Mouse (Mus musculus) right cerebral cortex, adult 18-20 months (tissue): Measurements from ENCODE around the gene Slc24a5.
"Not testable (repeated sequence)": the region's sequence is repeated elsewhere in the genome, so short reads cannot be mapped to it uniquely, and the experiment has no call there.

ENCODE experiments used
- DNase-seq: peaks from one replicate; pipeline ENCODE4 v3.0.0; 2022; ENCODE audit warnings: mixed read lengths

Gene Slc24a5

DNA sequence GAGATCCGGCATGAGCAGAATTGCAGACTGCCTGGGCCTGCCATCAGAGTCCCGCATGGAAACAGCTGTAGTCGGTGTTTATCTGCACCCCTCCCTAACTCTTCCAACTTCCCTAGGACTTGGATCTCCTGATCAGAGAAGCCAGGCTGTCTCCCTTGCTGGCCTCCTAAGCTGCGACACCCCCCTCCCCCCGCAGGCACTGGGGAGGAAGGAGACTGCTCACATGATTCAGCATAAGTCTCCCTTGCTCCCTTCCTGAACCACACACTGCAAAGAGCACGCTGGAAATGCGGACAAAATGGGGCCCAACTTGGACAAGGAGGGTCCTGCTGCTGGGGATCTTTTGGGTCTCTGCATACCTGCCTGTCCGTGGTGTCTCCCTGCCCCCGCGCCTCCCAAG lies at the start of gene Slc24a5:
Gene Slc24a5 (plus strand): TSS at position 231 of the 400 bp plus-strand sequence.
- no peak for DNase-seq

DNA sequence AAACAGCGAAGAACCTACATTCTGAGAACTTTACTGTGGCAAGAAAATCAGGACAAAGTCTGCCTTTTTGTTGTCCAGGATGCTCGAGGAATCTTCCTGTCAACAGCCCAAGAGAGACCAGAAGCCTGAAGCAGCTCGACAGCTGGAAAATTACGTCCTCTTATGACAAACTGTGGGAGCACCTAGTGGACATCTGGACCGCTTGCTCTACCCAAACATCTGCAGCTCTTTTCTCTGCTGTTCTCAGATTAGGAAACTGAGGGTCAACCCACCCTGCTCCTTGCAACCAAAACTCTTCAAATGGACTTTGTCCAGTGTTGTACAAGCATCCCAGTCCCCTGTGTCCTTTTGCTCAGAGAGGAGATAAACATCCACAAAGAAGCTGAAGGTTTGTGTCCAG lies 43.5 kb upstream of the Slc24a5 start:
- no peak for DNase-seq

DNA sequence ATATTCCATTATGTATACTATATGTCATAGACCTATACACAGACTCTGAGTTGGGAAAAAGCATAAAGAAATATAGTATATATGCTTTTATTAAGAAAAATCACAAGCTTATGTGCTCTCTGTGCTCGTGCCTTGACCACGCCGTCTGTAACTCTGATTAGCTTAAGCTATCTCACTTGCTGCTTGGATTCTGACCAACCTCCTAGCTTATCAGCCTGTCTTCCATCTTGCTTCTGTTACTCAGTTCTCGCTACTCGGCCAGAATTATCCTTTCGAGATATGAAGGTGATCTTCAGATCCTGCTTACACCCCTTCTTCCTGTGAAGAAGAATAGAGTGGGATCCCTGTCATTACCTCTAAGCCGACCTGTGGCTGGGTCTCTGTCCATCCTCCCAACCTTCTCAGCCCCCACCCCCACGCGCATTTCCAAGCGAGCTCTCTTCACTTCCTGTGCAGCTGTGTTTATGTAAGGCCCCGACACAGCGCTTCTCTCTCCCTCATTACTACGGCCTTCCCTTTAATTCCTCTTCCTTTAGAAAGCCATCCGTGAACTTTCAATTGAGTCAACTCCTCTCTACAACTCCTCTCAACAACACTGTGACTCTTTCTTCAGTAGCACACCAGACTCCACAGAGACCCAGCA lies 41.4 kb upstream of the Slc24a5 start:
- no peak for DNase-seq

DNA sequence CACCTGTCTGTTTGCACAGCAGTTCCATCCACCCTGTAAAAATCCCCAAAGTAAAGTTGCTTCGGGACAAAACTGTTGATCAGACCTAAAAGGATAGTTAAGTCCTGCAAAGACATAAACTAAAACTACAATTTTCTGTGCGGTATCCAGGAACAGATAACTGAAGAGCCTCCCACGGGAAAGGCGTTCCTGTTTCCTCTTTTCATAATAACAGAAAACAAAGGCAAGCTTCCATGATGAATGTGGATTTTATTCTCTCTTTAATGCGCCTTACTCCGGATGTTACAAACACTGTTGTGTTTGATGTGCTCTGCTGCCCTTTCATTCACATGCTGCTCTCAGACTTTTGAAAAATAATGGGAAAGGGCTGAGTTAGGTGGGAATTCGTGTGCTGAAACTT lies 37.3 kb upstream of the Slc24a5 start:
- DNase-seq, result no peak

DNA sequence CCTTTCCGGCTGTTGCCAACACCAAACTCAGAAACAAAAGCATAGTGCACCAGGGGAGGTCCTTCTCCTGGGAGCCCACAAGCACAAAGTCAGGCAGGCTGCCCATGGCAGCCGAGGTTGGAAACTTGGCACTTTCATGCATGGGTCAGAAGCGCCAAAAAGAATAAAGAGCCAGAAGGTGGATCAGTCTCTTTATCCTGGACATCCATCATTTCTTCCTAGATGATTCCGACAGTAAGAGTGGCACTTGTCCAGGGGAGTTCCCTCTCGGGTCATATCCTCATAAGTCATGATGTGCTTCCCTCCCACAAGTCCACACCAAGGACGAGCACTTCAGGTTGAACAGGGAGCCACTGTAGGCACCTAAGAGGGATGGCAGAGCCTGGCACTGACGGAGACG lies 36.8 kb upstream of the Slc24a5 start:
- DNase-seq, result no peak

DNA sequence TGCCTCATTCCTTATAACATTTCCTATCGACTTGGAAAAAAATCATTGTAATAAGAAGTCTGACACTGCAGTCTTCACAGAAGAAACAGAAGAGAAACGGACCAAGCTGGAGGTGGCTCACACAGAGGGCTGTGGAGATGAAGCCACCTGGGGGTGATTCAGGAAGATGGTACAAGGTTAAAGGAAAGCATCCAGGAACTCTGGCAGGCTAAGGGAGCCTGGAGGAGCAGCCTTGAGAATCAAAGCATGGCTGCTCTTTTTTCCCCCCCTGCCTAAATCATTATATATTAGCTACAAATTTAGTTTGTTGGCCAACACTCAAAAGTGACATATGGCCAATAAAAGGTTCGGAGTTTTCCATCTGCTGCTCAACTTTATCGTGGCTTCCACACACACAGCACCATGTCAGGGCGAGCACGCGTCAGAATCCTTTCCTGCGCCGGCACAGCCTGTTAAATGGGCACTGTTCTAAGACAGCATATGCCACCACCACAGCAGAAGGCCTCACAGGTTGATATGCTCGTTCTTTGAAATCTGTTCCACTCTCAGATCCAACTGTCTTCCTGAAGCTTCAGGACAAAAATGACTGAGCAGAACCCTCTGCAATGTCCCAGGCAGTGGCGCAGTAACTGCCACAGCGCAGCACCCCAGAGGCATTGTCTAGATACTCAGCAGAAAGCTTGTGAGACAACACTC lies 36.2 kb upstream of the Slc24a5 start:
- peak; percentile 31 for DNase-seq

DNA sequence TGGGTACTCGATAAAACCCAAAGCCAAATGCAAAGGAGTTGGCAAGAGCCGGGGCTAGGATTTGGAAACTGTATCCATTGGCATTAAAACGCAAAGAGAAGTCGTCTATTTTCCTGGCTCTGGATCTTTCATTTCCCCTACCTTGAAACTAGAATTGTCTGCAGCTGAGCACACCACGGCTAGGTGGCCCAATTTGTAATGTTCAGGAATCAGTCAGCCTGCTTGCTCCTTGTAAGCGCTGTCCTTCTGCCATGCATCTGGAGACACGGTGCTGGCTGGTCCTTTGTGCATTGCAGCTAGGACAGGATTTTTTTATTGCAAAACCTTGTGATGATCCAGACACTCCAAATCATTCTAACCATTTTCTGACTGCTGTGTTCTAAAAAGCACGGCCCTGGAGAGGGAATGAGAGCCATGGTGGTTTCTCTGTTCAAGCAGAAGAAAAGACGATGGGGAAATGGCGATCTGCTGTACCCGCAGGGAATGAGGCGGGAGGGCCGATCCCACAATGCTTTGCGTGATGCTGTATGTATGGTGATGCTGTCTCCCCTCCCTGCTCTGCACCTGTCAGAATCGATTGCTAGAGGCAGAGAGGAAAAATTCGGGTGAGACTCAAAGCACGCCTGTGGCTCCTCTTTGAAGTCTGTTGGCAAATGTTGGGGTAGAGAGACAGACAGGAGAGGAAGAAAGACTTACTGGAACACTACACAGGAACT lies 35.5 kb upstream of the Slc24a5 start:
- DNase-seq, result peak; percentile 39

DNA sequence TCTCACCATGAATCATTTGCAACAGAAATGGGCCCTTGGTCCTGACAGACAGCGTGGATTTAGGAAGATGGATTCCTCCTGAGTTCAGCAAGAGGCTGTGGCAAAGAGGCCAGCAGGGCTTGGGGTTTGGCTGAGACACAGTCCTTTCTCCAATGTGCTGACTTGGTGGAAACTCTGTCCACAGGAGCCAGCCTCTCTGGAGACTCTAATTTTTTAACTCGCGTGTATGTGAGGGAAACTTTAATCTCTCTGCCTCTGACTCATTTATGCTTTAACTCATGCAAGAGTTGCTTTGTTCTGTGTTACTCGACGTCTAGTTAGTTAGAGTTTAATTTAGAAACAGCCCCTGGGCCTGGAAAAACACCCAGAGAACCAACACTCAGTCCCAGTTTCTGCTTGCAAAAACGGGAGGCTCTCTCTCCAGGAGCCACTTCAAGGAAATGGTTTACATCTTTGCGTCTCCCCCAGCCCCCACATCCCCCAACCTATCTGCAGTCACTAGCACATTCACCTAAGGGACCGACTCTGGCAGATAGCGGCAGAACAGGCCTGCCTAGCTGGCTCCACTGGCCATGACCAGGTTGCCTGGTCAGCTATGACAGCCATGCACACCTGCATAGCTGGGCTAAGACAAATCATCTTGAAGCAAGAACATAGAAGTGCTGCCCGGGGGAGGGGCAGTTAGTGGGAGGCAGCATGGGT lies 34.7 kb upstream of the Slc24a5 start:
- DNase-seq, result no peak

DNA sequence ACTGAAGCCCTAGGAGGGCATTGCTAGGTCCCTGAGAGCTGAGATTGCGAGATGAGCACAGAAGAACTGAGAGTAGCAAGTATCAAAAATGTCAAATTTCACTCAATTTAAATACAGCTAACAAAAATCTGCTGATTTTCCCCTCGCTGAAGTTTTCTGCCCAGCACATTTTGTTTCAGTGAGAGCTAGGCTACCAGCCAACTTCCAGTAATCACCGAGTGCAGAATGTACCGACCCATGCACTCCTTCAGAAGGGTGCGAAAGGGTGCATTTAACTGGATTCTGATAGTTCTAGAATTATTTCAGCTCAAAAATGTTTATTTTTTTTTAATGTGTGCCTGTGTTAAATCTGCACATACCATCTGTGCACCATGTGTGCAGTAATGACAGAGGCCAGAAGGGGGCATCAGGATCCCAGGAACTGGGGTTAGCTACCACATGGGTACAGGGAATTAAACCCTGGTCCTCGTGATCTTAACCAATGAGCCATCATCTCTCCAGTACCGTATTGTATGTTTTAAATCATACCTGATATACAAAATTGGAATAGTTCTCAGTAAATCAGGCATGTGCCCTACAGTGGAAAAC lies 12.5 kb upstream of the Slc24a5 start:
- no peak for DNase-seq

DNA sequence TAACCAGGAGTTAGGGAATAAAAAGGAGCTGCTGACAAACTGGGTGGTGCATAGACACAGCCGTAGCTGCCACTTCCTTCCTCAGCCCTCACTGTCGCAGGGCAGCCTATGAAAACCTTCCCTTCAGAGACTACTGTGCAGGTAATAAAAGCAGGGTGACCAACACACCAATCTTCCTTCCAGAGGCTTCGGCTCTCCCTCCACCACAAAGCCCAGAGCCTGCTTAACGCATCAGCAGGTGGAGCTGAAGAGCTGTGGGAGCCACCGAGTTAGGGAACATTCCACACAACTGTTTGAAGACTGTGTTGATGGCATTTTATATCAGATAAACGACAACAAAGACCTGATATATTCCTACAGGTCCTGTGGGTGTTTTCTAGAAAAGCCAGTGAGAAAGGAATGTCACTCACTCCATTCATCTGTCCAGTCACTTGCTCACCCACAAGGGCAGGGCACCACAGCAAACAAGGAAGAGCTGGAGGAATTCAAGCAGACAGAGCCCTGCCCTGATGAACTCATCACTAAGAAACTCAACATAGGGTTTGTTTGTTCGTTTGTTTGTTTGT lies 10.6 kb upstream of the Slc24a5 start:
- DNase-seq, result peak; percentile 26

DNA sequence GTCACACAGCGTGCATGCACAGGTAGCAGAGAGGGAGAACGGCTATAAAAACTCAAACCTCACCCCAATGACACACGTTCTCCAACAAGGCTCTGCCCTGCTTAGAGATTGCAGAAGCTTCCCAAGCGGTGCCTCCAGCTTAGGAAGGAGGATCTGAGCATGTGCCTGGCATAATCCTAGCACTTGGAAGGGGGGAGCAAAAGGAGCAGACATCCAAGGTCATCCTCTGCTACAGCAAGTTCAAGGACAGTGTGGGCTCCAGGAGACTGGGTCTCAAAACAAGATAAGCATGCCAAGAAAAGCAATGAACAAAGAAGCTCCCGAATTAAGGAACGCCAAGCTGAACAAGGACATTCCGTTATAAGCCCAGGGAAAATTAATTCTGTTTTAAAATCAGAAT lies 6.5 kb upstream of the Slc24a5 start:
- no peak for DNase-seq

DNA sequence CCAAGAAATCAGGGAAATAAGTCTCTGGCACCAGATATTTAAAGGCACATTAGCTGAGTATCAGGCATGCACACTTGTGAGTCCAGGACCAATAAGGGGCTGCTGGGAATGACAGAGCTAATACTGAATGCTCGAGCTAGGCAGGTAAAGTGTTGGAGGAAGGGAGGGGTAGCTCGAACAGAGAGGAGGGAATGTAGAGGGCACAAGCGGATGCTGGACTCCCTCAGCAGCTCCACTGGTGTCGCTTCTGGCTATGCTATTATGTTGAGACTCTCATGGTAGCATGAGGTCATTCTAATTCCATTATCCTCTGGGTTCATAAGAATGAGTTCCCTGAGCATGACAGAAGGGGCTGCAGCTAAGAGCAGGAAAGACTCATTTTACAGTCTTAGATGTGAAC lies 5.0 kb upstream of the Slc24a5 start:
- DNase-seq, result no peak

DNA sequence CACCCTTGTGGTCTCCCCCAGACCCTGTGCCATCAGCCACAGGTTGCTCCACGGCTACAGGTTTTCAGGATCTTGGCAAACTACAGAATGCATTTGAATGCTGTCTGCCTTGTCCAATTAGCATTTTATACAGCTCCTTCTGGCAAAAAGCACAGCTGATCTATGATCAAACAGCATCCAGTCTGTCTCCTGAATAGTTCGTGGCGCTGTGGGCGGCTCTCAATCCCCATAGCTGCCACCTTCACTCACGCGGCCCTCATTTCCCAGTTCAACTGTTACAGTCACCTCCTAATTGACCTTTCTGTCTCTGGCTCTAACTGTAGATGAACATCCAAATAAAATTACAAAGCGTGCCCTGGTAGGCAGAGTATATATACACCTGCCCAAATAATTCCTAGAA lies 551 bp upstream of the Slc24a5 start:
- DNase-seq, result no peak

DNA sequence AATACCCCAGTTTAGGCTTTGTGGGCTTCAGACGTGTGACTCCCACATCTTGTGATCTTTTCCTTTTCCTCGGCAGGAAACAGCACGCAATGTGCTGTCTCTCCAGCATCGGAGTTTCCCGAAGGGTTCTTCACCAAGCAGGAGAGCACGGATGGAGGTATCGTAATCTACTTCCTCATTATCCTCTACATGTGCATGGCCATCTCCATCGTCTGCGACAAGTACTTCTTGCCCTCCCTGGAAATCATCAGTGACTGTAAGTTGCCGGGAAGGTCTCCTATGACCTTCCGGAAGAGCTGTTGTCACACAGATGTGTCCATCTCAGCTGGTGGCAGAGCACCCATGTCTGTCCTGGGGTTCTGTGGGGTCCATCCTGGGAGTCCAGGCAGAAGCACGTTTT lies 772 bp downstream of the Slc24a5 start:
- no peak for DNase-seq

DNA sequence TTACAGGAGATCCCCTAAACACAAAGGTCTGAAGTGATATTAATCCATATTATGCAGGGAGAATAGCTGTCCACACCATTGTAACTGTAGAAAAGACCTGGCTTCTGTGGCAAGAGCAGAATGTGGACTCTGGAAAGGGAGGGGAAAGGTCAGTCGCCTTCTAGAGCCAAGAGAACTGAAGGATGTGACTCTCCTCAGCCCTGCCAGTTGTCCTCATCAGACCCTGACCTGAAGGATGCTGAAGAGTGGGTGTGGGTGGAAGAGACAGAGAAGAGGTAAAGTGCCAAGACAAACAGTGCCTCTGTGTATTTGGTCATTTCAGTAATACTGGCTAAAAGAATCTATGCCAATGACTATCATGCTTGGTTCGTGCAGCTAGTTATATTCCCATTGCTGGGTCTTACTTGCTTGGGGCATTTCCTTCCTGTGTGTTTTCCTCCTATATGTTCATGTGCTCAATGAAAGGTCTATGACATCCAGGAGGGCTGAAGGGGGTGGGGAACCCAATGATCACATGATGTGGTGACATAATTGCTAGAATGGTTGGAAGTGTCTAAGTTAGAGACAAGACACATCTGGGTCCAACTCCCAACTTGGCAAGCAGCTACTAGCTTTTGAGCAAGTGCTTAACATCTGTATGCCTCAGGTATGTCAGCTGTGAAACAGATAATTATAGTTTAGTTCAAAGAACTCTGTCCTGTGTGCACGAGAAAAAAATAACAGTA lies 5.3 kb downstream of the Slc24a5 start:
- no peak for DNase-seq

DNA sequence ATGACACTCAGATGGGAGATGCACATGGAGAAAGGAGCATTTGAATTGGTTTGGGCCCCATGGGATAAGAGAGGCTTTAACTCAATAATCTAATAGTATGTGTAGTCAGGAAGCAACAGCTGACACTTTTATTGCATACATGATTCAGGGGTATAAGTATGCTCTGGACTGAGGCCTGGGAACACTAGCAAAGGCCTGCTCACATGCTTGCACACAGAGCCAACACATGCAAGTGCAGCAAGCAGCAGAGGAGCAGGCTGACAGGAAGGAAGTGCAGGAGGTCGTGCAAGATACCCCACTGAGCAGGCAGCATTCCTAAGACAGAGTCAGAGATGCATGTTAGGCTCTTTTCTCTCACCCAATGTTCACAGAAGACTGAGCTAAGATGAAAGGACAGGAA lies 16.0 kb downstream of the Slc24a5 start:
- DNase-seq, result no peak

DNA sequence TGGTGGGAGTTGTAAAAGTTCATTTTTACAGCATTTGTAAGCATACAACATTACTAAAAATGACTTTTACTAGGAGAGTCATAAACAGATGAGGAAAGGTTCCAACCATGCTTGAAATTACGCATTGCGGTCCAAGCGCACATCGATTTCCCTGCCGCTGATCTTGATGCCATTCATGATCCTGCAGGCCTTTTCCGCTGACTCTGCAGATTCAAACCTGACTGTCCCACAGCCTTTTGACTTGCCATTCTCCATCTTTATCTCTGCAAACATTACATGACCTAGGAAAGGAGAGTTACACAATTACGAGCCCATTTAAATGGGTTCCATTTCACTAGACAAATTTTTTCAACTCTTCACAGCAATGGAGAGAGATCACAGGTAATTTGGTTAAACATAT lies 20.8 kb downstream of the Slc24a5 start:
- no peak for DNase-seq

DNA sequence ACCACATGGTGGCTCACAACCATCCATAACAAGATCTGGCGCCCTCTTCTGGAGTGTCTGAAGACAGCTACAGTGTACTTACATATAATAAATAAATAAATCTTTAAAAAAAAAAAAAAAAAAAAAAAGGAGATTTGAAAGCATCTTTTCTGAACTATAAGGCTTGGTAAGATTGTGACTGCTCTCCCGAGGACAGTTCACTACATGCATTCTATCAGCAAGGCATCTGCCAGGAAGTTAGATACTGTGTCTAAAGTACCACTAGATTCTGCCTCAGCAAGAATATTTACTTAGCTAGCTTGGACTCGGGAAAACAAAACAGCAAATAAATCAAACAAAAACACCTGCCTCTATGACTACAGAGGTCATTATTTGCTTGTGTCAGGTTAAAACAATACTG lies 24.2 kb downstream of the Slc24a5 start:
- not testable (repeated sequence) for DNase-seq

DNA sequence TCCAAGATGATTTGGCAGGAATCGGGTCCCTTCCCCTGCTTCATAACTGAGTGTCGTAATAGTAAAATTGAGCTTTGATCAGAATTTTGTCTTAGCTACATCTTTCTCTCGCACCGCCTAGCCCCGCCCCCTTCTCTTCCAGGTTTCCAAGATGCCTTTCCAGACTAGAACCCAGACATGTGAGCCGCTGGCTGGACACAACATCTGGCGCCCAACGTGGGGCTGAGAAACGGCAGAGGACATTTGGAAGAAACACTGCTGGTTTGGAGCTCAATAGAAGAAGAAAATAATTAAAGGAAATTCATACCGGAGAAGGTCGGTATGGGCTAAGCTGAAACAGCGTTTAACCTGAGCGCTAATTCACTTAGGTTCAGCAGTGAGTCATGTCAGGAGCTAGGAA lies 36.6 kb downstream of the Slc24a5 start:
- not testable (repeated sequence) for DNase-seq

DNA sequence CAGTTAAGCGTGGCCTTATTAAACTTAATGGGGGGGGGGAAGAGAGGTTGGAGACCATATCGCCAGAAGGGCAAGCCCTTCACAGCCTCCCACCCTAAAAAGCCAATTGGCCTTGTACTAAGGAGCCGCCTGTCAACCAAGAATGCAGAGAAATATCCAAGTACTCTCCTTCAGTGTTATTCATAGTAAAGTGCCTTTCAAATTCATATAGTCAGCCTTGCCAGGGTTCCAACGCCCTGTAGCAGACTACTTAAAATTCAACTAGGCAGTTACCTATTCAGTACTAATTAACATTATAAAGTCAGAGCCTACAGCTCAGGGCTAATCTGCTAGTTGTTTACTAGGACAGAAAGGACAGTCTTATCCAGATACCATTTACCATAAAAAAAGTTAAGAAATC lies 38.6 kb downstream of the Slc24a5 start:
- DNase-seq, result not testable (repeated sequence)

DNA sequence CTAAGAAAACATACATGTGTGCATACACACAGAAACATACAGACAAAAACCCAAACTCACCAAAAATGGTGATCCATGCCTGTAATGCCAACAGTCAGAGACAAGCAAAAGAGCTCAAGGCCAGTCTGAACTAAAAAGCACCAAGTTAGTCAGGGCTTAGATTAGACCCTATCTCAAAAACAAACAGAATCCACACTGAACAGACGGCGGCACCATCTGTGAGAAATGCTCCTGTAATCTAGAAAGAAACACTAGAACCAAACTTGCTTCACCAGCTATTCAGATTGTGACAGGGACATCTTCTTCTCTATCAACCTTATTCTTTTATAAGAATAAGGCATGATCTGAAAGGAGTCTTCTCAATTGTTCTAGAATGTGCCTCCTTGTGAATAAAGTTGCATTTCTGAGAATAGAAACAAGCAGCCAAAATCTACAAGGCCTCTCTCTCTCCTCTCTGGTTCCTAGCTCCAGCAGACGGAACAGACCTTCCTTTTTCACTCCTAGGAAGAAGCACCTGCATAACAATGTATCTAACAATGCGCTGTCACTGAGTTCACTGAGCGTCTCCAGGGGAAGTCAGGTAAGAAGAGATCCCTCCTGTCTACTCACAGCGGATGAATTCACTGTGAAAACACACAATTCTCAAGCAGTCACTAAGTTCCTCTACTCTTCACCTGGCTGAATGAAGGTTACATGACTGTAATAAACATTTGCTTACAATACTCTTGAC lies 51.6 kb downstream of the Slc24a5 start:
- peak; percentile 24 for DNase-seq

DNA sequence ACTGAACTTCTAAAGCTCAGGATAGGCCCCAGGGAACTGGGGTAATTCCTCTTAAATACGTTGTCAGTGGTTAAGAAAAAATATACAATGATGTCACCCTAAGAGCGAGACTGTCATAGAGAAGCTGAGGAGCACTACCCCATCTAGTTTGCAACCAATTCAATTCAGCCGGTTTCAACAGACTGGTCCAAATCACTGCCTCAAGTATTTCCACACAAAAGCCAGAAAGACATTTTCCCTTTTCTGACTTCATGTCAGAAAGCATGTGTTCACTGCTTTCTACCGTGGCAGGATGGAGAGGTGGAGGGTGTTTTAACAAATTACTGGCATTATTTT lies 54.3 kb downstream of the Slc24a5 start:
- no peak for DNase-seq
